Mouse (Mus musculus) small intestine, adult 2 months (tissue): ENCODE data around the gene Kif17. TPM values are rescaled to one million over a fixed set of nuclear protein-coding genes. Genes with fewer than 3 reads are reported as not detected.

ENCODE experiments used
- H3K27ac ChIP-seq: fragments of 200-500 bp; 2 replicates; pipeline ENCODE4 v1.5.1; 2012; ENCODE audit warnings: low read depth, low read length, control low read depth, inconsistent platforms; ENCODE audit not compliant: insufficient read depth
- H3K27me3 ChIP-seq: fragments of 200-500 bp; 2 replicates; pipeline ENCODE4 v1.6.1; 2012; ENCODE audit warnings: mild to moderate bottlenecking, moderate library complexity, low read length, inconsistent platforms; ENCODE audit not compliant: control insufficient read depth, insufficient read depth
- H3K36me3 ChIP-seq: fragments of 200-500 bp; 2 replicates; pipeline ENCODE4 v1.6.1; 2012; ENCODE audit warnings: mild to moderate bottlenecking, low read length, control low read depth, inconsistent platforms; ENCODE audit not compliant: control insufficient read depth, insufficient read depth
- H3K4me1 ChIP-seq: fragments of 200-500 bp; 2 replicates; pipeline ENCODE4 v1.6.1; 2012; ENCODE audit warnings: low read length, inconsistent platforms, mixed read lengths; ENCODE audit not compliant: control insufficient read depth, insufficient read depth, insufficient read length
- H3K4me3 ChIP-seq: fragments of 200-500 bp; 2 replicates; pipeline ENCODE4 v1.5.1; 2012; ENCODE audit warnings: low read depth, mild to moderate bottlenecking, control low read depth, inconsistent platforms, low read length, moderate library complexity
- CTCF ChIP-seq: fragments of 200-500 bp; IDR thresholded peaks from 2 replicates; pipeline ENCODE4 v1.5.1; 2012; ENCODE audit warnings: low read depth, mild to moderate bottlenecking, control low read depth, inconsistent platforms, low read length, moderate library complexity, mixed read lengths; ENCODE audit not compliant: insufficient replicate concordance, insufficient read length; ENCODE audit errors: extremely low read depth
- POLR2A ChIP-seq: fragments of 200-500 bp; IDR thresholded peaks from 2 replicates; pipeline ENCODE4 v1.6.1; 2012; ENCODE audit warnings: low read depth, mild to moderate bottlenecking, control low read depth, inconsistent platforms, low read length, moderate library complexity
- WGBS: fragments of 180-500 bp; shearing (Covaris S2); methylation state at CpG from one replicate; pipeline ENCODE4 v1.1.7; 2018; 5-methylcytosine and 5-hydroxymethylcytosine counted together
- polyA plus RNA-seq: library from polyadenylated mRNA; depleted of rRNA; stranded (reverse); fragments of >200 nt; gene quantifications from 2 replicates; pipeline ENCODE4 v1.2.3, GENCODE M21; 2012

Gene Kif17
- polyA plus RNA-seq, 1 experiment, result 0.19 TPM

DNA sequence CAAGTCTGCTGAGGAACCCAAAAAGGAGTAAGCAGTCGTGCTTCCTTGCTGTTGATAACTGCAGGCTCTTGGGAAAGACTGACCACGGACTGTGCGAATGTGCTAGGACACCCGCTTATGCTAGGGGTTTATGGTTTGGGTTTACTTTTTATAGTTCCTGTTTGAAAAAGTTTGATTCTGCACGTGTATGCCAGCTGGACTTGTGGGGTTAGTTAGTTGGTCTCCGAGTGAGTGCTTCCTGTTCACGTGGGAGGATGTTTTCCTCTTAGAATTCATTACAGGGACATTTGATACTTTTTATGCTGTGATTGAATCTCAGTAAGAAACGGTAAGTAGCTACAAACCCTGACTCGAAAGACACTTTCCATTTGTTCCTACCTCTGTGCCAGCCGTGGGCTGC is 26.6 kb upstream of the Kif17 start:
- peaks cover 54% of the 10 kb centered on the region for H3K36me3 ChIP-seq
- no peak overlapping the region for H3K27ac ChIP-seq
- H3K27me3 ChIP-seq, result no peaks in the 10 kb centered on the region
- 78% methylated on average over 10 of the region's 10 CpGs for WGBS
- H3K4me3 ChIP-seq, result no peak overlapping the region
- peaks cover 4% of the 10 kb centered on the region; the same call in 1 of the 2 replicates for H3K4me1 ChIP-seq
- no peak for TF ChIP-seq CTCF

DNA sequence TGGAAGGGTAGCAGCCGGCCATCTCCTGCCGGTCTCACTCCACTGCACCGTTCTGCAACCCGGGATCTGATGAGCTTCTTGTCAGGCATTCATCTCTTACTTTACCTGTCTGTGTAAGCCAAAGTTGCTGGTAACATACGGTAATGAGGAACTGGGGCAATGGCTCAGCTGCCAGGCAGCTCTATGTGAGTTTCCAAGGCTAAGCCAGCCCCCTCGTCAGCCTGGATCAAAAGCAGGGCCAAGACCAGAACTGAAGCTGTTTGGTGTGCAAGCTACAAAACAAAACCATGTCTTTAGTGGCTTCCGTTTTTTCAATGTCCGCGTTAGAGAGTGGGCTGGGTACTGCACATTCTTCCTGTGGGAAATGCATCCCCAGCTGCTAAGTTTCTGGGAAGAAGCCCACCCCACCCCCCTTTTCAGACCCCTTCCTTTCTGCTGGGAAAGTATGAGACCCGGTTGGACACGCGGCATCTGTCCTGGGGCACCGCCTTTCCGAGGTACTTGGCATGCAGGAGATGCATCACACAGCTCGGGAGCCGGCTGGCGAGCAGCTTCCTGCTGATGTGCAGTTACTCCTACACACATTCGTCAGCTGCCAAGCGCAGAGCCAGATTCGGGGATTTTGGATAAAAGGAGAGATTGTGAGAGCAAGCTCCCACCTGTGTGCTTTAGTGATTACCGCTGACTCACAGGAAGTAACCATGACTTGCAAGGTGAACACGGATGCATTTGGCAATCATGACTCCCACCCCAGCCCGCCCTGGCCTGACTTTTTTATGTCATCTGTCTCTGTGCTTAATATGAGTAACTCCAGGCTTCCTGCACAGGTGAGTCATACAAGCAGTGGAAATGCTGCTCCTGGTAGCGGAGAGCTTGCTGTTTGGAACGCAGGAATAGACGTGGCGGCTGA is 3.2 kb upstream of the Kif17 start:
- peaks cover 37% of the 10 kb centered on the region for H3K36me3 ChIP-seq
- H3K4me3 ChIP-seq, result no peak overlapping the region
- H3K27me3 ChIP-seq, result peaks cover 14% of the 10 kb centered on the region
- peaks cover 18% of the 10 kb centered on the region for H3K4me1 ChIP-seq
- H3K27ac ChIP-seq, result no peak overlapping the region
- TF ChIP-seq CTCF (no peak), POLR2A (no peak)
- WGBS, result 74% methylated on average over 27 of the region's 27 CpGs

DNA sequence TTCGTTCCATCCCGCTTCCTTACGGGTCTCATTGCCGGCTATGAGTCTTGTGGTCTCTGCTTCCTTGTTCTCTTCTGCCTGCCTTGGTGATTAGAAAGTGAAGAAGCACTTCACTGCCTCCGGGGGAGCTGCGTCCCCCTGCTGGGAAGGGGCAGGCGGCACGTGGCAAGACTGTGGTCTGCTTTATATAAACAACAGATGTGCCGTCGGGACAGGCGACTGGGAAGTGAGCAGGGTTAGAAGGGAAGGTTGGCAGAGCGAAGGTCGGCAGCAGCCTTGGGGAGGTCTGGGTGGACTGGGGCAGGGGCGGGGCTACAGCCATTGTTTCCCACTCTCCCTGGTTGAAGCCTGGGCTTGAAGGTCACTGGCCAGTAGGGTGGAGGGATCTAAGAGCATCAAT is 1.6 kb downstream of the Kif17 start:
- Histone ChIP-seq H3K4me1 (peaks cover 18% of the 10 kb centered on the region), H3K27me3 (peaks cover 16% of the 10 kb centered on the region), H3K27ac (no peak overlapping the region), H3K4me3 (peak overlapping the region; percentile 27), H3K36me3 (0 out of 2 replicates have a peak, but pooled peaks cover 3% of the 10 kb centered on the region)
- 2% methylated on average over 14 of the region's 14 CpGs for WGBS
- TF ChIP-seq CTCF, result no peak
- TF ChIP-seq POLR2A, result no peak

DNA sequence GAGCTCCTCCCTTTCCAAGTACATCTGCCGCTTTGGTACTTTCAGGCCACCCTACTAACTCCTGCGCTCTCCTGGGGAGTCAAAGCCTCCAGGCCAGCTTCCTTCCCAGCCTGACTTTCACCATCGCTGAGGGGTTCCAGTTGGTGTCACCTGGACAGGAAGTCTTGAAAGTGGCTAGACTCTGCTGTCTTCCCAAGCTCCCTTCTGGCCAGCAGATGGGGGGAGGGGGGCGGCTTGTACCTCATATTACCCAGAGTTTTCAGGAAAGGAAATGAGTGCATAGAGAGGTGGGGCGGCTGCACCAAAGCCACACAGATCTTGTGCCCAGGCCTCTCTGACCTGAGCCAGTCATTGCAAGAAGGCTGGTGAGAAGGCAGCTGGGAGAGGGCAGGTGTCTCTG is 2.0 kb downstream of the Kif17 start:
- H3K4me1 ChIP-seq, result peaks cover 18% of the 10 kb centered on the region
- no peaks in the 10 kb centered on the region for H3K36me3 ChIP-seq
- no peak overlapping the region for H3K27ac ChIP-seq
- H3K4me3 ChIP-seq, result no peak overlapping the region
- H3K27me3 ChIP-seq, result peaks cover 16% of the 10 kb centered on the region
- WGBS, result 48% methylated on average over 5 of the region's 5 CpGs
- TF ChIP-seq CTCF, result no peak
- no peak for TF ChIP-seq POLR2A

DNA sequence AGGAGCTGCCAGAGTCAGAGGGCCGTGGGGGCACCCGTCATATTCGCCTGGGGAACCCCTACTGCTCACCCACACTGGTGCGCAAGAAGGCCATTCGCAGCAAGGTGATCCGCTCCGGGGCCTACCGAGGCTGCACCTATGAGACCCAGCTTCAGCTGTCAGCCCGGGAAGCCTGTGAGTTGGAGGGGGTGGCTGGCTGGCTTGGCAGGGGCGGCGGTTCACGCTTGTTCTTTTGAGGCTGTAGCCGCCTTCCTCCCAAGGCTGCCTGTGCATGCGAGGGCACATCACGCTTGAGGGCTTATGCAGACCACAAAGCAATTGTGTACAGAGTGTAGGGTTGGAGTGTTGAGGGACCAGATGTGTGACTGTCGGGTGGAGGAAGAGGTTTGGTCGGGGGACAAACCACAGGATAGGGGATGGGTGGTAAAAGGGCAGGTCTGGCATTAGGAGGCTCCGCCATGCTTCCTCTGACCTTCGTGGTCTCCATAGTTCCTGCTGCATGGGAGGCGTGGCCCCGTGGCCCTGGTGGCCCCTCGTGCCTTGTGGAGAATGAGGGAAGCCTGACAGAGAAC is 7.0 kb downstream of the Kif17 start:
- 77% methylated on average over 22 of the region's 22 CpGs for WGBS
- Histone ChIP-seq H3K36me3 (no peaks in the 10 kb centered on the region), H3K4me1 (peaks cover 4% of the 10 kb centered on the region), H3K27me3 (peaks cover under 1% of the 10 kb centered on the region; the same call in 1 of the 2 replicates), H3K4me3 (no peak overlapping the region), H3K27ac (no peak overlapping the region)
- TF ChIP-seq POLR2A (no peak), CTCF (no peak)

DNA sequence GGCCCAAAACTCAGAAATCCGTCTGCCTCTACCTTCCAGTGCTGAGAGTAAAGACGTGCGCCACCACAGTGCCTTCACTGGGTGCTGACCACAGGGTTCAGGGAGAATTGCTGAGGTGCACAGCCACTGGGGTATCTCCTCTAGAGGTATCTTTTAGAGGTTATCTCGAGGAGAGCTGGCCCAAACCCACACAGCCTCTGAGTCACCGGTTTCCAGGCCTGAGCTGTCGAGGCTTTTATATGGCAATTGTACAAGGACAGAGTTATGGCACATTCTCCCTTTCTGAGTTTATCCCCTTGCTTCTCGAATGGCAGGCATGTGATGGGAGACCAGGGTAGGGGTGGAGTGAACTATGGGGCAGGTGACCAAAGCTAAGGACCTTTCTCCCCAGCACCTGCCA is 8.4 kb downstream of the Kif17 start:
- 78% methylated on average over 7 of the region's 7 CpGs for WGBS

DNA sequence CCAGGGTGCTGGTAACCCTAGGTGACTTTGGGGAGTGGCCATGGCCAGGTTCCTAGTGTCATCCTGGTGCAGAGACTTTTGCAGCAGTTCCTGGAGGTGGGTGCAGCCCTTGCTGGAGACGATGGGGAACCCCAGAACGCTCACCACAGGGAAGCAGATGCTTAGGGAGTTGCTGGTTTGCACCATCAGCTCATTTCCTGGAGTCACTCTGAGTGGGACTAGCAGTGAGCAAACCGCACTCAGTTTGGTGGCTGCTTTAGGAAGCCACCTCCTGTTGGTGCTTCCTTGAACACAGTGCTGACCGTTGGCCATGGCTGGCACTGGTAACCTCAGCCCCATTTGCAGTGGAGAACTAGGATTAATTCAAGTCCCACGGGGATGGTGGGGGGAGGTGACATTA is 9.2 kb downstream of the Kif17 start:
- Histone ChIP-seq H3K27me3 (peaks cover 5% of the 10 kb centered on the region; the same call in 1 of the 2 replicates), H3K4me3 (no peak overlapping the region), H3K27ac (no peak overlapping the region), H3K36me3 (no peaks in the 10 kb centered on the region), H3K4me1 (peaks cover 9% of the 10 kb centered on the region)
- WGBS, result 75% methylated on average over 5 of the region's 5 CpGs
- no peak for TF ChIP-seq CTCF
- no peak for TF ChIP-seq POLR2A

More for the DNA sequence above, 8.4 kb downstream of the Kif17 start:
- Histone ChIP-seq H3K36me3 (no peaks in the 10 kb centered on the region), H3K27me3 (peaks cover 5% of the 10 kb centered on the region; the same call in 1 of the 2 replicates), H3K4me1 (peaks cover 9% of the 10 kb centered on the region), H3K4me3 (no peak overlapping the region), H3K27ac (no peak overlapping the region)
- TF ChIP-seq CTCF, result no peak
